Mouse (Mus musculus) hindlimb bud, embryonic 11.5 days (tissue): Measurements from ENCODE around the gene Mical3.

Source experiments
- DNase-seq: peaks from one replicate; pipeline ENCODE4 v3.0.0-alpha.2; 2012; ENCODE audit warnings: low read depth, low spot score; ENCODE audit errors: extremely low spot score

The Mical3 gene

DNA sequence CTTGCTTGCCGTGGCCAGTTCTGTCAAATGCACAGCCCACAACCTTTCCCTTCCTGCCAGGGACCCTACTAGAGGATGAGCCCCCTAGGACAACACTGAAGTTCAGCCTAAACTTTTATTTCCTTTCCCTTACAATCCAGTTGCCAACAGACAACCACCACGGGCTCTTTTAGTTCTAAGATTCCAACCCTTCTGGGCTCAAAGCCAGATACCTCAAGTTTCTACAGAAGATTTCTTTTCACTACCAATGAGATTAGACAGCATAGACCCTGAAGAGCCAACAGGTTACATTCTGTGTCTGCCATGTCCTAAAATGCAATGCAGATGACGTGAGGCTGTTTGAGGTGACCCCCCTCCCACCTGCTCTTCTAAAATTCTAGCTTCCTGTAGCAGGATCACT lies 75.3 kb downstream of the Mical3 start:
- DNase-seq, result no peak

DNA sequence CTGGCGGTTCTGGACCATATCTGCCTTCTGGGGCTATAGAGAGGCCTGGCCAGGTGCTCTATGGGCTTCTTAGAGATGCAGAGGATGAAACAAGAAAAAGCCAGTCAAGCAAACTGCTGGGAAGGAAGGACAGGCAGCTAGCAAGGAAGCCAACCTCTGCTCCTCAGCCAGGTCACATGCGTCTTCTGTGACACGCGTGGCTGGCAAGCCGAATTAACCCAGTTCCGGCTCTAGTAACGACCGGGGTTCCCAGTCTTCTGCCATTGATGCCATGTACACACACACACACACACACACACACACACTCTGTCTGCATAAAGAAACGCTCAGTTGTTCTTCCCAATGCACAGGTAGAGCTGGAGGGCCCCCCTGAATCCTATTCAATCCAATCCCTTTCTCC lies 75.9 kb downstream of the Mical3 start:
- no peak for DNase-seq

DNA sequence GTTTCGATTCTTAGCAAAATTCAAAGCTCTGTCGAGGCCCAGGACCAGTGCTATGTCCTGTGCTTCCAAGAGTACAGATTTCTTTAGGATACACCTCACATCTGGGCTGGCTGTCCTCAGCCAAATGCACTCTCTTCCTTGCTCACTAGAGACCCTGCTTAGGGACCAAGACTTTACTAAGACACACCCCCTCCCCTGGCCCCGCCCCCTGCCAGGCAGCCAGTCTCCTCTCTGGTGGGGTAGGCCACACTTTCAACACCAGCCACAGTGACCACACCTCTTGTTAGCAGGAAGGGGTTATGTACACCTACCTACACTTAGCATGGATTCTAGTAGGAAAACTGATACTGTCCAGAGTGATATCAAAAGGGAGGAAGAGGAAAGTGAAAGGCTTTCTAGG lies 76.5 kb downstream of the Mical3 start:
- DNase-seq, result no peak

DNA sequence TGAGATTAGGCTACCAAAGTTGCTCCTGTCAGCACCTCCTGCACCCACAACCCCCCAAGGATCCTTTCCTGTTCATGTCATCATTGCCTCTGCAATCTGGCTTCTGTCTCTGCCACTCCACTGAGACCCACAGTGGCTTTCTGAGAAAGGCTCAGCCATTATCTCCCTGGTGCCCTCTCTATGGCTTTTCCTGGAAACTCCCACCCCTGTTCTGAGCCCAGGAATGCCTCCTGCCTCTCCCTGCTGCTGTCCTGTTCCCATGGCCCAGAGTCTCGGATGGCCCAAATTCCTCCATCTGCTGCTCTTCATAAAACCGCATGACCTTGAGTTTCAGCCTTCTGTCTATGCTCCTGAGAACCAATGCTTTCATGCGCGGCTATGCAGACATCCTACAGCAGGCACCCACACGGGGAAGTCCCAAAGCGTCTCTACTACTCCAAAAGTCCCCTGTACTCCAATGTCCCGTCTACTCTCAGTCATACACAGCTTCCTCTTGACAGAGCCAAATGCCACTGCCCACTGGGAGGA lies 77.2 kb downstream of the Mical3 start:
- no peak for DNase-seq

DNA sequence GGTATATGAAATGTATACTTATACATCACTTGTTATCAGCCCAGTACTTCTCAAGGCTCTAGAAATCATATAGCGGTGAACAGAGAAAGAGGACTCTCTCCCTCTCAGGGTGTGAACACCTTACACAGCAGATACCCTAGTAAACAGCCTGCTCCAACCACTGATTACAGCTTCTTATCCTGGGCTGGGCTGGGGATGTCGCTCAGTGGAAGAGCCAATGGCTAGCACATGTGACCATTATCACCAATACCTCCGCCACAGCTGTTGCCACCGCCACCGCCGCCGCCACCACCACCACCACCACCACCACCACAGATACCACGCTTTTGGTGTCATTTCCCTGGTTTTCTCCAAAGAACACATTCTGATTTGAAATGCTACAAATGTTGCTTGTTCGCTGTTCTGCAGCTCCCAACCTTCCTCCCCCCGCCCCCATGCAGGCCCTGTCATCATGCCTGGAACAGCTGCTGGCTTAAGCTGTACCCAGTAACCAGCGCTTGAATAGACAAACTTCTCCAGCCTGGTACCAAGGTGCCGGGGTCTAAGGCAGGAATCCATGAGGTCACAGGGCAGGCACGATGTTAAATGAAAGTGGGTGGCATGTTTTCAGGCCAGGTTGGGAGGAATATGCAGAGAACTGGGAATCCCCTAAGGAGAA lies 78.7 kb downstream of the Mical3 start:
- no peak for DNase-seq

DNA sequence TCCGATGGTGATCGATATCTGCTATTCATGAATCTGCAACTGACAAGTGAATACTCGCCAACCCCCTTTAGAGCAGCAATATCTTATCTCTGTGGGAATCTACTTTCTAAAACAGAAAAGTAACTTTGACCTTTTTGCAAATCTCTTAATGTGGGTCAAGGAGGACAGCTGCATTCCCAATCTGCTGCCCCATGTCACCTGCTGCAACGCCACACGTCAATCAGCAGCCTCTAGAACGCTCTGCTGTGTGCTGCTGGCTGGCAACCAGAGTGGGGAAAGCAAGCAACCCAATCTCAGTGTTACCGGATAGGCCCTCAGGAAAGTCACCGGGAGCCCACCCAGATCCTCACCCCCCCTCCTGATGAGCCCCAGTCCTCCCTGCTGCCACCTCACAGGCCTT lies 79.4 kb downstream of the Mical3 start:
- DNase-seq, result no peak

DNA sequence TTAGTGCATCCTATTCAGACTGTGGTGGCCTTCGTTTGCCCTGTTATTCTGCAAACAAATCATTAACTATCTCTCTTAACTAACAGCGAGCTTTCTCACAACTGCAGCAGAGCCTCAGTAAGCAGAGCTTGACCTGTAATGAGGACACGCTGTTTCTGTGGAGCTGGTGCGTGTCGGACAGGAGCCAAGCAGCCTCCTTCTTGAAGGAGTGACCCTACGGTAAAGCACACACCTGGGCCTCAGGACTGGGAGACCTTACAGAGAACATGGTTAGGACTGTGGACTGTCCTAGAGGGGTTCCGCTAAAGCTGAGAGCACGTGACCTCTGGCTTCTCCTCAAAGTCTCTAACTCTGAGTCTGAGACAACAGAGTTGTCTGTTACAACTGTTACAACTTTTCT lies 82.1 kb downstream of the Mical3 start:
- DNase-seq, result no peak

DNA sequence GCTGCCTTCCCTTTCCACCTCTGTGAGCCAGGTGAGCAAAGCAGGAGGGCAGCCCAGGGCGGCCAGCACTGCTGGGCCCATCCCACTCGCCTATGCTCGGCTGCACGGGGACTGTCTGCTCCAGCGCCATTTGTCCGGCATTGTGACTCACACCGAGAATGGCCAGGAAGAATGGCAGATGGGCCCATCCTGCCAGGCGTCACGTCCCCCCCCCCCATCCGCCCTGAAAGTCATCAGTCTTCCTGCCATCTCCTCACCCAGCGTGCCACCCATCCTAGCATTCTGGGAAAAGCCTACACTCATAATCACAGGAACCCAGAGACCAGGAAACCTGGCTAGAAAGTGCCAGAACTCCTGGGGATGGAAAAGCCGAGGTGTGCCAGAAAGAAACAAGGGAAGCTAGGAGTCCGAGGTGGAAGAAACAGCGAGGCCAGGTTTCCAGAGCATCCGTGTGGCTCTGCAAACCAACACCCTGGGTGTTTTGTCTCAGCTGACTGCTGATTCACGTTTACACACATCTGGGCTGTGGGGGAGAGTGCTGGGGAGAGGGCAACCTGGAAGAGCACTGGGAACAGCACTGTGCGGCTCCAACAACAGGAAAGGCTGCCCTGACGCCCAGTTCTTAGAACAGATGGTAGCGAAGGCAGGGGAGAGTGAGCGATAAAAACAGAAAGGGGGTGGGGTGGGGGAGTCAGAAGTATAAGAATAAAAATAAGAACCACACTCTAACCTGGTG lies 85.3 kb downstream of the Mical3 start:
- DNase-seq, result no peak

DNA sequence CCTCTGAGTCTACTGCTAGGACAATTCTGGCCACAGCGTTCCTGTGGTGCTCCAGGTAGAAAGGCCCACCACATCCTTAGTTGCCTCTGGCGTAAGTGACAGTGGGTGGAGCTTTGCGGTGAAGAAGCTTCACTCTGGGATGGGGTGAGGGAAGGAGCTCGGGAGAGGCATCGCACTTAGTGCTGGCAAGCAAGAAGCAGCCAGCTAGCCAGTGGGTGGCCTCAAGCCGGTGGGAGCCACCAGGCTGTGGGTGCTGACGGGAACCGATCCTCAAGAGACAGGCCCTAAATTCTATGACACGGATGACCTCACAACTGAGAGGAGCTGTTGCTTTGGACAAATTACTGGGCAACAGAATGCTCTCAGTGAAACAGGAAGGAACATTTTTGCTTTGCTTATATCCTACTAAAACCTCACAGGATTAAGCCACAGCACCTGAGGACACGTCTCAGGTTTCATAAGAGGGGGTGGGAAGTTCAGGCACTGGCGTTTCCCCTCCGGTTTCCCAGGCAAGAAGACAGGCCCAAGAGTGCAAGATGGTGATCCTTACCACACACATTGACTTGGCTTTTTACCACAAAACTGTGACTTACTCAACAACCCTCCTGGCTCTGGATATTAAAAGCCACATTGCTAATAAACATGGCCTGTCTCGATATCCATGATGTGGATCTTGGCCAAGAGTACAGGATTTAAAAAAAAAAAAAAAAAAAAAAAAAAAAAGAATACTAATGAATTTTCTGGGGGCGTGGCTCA lies 87.2 kb downstream of the Mical3 start:
- no peak for DNase-seq

DNA sequence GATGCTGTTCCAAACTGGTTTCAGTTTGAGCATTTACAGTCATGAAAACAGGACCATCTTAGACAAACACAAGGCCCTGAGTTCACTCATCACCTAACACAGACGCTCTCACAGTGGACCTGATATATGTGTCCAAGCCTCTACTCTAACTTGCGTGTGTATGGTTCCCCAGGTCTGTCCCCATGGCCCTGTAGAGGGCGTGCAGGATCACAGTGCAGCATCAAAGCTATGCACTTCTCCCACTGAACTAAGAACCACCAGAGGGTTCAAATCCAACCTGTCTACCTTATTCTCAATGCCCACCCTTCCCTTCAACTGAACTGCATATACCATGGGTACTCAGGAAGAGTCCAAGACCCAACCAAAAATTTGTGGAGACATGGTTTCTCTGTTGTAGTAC lies 91.1 kb downstream of the Mical3 start:
- DNase-seq, result no peak

DNA sequence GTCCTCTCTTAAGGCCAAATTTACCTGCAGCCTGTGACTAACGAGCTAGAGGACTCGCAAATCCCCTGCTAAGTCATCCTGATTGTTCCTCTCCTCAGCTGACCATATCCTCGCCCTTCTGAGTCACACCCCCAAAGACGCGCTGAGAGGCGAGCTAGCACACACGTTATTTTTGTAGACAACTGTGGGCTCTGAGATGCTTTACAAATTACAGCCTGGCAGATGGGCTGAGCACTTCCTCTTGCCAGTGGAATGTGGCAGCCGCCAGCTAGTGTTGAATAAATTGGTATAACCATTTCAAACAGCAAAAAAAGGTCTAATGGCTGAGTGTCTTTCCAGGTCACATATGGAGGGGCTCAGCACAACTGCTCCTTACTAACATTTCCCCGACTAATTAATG lies 91.5 kb downstream of the Mical3 start:
- no peak for DNase-seq

DNA sequence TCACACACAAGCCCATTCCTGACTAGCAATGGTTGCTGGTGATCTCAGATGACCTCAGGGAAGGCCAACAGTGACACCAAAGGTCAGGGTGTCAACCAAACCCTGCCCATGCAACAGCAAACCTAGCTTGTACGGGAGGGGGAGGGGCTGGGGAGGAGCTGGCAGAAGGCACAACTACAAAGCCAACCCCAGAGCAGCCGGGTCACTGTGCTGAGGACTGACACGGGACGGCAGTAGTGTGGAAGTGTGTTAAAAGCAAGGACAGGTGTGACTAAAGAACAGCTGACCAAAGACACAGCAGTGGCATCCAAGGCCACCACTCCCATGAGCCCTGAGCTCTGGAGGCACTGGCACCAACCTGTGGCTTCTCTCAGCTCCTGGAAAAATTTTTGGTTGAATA lies 93.7 kb downstream of the Mical3 start:
- no peak for DNase-seq

DNA sequence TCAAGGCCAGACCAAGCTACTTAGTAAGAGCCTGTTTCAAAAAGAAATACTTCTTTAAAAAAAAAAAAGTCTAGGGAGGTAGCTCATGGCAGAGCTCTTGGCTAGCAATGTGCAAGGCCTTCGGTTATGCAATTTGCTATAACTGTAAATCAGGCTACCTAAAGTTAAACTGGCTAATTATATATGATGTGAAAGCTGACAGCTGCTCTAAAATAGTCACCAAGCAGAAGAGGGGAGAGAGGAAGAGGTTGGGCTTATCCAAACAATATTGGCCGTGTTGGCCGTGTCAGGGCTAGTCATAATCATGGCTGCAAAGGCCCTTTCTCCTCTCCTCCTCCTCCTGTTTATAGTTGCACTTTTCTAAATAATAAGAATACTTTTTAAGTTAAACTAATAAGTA lies 94.9 kb downstream of the Mical3 start:
- DNase-seq, result no peak

DNA sequence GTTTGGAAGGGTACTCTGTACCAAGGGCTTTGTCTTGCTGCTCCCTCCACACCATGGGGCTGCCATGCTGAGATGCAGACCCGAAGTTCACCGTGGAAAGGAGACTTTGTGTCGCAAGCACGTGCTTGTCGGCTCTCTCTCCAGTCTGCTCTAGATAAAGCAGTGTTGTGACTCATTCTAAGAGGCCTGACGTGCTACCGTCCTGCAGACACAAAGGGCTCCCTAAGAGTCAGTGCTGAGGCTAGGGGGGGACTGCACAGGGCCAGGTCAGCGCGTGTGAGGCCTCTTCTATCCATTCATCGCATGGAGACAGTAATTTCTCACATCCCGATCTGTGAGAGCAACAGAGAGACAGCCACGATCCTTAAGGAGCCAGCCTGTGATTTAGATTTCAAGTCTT lies 95.5 kb downstream of the Mical3 start:
- no peak for DNase-seq

DNA sequence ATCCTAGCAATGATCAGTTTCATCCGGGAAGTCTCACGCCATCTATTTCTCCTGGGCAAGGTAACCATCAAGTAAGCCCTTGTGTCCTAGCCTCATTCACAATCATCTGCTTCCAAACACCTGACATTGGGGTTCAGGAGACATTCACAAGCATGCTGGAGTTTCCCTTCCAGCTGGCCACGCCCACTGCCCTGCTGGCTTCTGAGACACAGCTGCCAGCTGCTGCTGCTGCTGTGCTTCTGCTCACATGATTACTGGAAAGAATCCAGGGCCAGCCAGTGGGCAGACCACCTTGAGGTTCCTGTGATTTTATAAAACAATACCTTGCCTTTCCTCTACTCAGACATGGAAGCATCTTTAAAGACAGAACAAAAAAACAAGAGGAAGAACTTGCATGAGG lies 97.5 kb downstream of the Mical3 start:
- no peak for DNase-seq

DNA sequence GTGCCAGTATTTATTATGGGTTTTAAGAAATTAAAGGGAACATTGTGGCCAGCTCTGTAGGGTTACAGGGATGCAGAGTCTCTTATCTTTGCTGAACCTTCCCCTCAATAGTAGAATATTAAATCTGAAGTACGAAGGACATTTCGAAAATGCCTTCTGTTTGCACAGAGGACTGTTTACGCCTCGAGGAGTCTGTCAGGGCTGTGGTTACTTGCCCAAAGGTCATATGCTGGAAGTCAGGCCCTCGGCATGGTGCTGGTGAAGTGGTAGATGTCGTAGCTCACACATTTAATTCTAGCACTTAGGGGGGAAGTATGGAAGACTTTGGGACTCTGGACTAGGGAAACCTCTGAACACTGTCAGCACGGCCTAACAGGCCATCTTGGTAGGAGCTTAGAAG lies 99.4 kb downstream of the Mical3 start:
- DNase-seq, result no peak

DNA sequence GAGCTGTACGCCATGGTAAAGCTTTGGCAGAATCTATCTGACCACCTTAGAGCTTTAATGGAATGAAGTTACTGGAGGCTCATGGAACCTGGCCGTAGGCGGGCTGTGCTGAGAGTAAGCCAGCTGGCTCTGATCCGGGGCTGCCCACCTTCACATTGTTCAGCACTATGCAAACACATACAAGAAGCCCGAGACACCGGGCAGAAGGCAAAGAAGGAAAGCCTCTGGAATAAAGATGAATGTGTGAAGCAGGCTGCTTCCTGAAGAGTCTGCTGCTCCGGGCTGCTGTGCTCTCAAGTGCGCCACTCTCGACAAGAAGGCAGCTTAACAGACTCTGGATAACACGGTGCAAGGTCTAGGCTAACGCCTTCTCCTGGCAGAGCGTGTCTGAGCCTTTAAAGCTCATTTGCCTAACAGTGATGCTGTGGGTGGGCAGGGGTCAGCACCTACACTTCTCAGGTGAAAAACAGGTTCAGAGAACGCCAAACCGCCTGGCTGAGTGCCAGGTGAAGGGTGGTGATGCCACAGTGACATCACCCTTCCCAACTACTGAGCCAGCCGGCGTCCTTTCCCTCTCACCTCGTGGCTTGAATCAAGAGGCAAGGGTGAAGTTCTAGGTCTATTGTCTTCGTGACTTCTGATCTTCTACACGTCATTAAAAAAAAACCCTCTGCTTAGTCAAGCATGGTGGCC lies 100.8 kb downstream of the Mical3 start:
- DNase-seq, result no peak

DNA sequence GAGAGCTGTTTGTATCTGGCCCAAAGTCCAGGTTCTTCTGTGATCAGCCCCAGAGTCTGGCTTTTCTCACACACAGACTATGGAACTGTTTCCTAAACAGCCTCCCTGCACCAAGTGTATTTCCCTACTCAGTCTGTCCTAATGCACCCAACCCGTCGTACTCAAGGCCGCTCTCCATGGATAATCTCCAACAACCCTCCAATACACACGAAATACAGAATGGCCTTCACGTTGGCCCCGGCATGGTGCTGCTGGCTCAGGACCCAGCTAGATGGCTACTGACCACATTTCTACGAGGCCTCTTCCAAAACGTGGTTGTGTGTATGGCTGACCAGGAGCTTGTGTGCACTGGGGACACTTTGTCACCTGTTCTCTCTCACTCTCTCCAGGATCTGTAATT lies 102.3 kb downstream of the Mical3 start:
- no peak for DNase-seq

DNA sequence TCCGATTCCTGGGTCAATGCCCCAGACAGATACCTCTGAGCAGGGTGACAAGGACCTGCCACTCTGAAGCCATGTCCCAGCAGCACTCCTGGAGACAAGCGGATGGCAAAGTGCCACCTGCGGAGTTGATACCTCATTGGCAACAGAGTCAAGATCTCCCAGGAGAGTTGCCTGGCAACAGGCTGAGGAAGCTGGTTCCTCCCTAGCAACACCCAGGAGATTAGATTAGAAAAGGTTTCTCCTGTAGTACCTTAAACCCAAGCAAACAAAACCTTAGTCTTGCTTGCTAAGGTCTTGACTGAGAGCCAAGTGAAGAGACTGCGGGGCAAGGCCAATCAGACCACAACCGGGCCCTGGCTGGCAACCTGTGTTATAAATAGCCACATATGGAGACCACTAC lies 103.5 kb downstream of the Mical3 start:
- no peak for DNase-seq

DNA sequence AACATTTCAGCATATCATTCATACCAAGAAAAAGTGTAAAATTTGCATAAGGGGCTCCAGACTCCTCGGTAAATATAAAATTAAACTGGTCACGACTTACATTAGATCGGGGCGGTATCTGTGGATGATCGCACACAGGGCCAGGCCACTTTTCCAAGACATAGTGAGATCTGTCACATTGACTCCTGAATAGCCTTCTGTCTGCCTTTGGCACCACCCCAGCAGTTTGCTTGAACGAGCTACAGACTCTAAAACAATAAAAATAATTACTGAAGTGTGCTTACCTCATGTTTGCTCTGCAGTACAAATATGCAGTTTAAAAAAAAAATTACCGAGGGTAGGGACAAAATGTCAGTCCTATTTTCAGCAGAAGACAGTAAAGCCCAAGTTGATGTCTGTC lies 103.9 kb downstream of the Mical3 start:
- no peak for DNase-seq

DNA sequence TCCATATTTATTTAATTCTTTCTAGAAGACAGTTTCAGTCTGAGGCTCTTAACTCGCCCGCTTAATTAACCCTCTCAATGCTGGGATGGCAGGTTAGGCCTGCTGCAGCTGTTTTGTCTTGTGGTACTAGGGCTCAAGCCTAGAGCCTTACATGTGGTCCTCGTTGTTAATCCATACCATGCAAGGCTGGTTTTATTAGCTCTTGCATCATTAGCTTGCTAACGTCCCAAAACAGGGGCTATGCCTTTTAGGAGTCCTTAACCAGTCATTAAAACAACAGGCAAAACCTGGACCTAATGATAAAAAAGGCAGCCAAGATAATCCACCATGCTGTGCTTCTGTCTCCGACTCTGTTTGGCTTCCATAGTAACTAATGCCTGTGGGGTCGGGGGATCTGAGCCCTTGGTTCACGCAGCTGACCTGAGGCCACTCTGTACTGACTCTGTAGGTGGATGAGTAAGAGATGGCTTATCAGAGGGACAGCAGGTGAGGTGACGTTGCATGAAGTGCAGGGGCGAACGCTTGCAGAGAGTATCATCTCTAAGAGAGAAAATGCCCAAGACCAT lies 104.7 kb downstream of the Mical3 start:
- DNase-seq, result peak; percentile 42
